Mouse (Mus musculus) lung, adult 2 months (tissue): ENCODE measurements at regions not wholly inside any gene's neighbourhood (a gene's known extent, or its start where the extent isn't known, plus 50 kb on each side); places are given as distances from the start of the nearest gene placed in this dataset.

ENCODE experiments used
- CTCF ChIP-seq: fragments of 200-500 bp; IDR thresholded peaks from 2 replicates; pipeline ENCODE4 v1.5.1; 2011; ENCODE audit warnings: mild to moderate bottlenecking, low read length, control low read depth; ENCODE audit not compliant: insufficient read depth
- POLR2A ChIP-seq: fragments of 200-500 bp; IDR thresholded peaks from 2 replicates; pipeline ENCODE4 v1.6.1; 2011; ENCODE audit warnings: low read depth, mild to moderate bottlenecking, control low read depth, low read length, borderline replicate concordance; ENCODE audit errors: extremely low read depth

GRCm38 (mm10) chr2:160593035-160593434 lies 52.7 kb upstream of the Top1 start:
- TF ChIP-seq CTCF (peak; percentile 60), POLR2A (no peak)
